Mouse (Mus musculus): ENCODE results near the gene Cdr2l. TPM values are rescaled to one million over a fixed set of nuclear protein-coding genes. Genes with fewer than 3 reads are reported as not detected.

The Cdr2l gene
- polyA plus RNA-seq (2021), result 21.3 TPM

DNA sequence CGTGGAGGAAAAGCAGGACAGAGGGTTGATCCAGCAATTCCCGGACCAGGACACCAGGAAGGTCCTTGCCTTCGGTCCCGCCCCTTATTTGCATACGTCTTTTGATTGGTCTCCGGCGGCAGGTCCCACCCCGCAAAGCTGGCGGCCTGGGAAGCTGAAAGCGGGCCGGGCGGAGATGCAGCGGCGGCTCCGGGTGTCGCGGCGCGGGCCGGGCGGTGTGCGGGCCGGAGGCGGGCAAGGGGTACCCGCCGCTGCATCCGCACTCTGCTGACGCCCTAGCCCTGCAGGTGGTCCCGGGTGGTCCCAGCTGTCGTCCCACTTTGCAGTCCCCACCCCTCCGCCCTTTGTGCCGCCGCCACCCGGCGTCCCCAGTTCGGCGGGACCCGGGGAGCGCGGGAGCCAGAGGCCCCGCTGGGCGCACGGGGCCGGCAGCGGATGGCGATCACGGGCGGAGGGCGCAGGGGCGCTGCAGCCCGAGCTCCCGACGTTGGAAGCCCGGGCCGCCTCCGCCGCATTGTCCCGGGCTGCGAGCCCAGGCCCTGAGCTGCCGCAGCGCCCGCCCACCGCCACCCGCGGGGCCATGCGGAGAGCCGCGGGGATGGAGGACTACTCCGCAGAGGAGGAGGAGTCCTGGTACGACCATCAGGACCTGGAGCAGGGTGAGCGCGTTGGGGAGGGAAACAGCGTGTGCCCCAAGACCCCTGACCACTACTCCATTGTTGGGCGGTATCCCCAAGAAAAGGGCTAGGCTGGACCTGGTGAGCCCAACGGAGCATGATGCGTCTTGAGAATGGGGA, at the start of gene Cdr2l:
TSS of gene Cdr2l (plus strand) at position 174 of the 797 bp plus-strand sequence.
- no peaks in the 10 kb centered on the region for H3K27me3 ChIP-seq
- ChIA-PET CTCF (interaction anchor here (1.0 kb wide), 1 partner anchor 12 kb away, joined by 4 read pairs; no protein-coding TSS in a partner anchor), POLR2A (interaction anchor here (1.0 to 4.2 kb wide), 2 partner anchors 31 to 40 kb away, joined by 3 to 20 read pairs; no protein-coding TSS in a partner anchor)
- TF ChIP-seq CTCF (IDR thresholded peaks at IDR 0.05), result no peak
- peak; percentile 91 for ATAC-seq
- in situ Hi-C loops (cut with MboI; ENCODE audit: low pct_unique_long_range_greater_than_20kb), result no loop called here
- no peak for DNase-seq (ENCODE audit: low read depth, low spot score)

GRCm38 (mm10) chr11:115334531-115334930, 47.2 kb upstream of the Cdr2l start, which contains the start of gene Otop3:
Otop3 (plus strand) TSS chr11:115334731.
- in situ Hi-C loops (cut with MboI; ENCODE audit: low pct_unique_long_range_greater_than_20kb), result no loop called here
- ChIA-PET POLR2A (no interaction called here), CTCF (interaction anchor here (1.9 kb wide), 1 partner anchor 25 kb away, joined by 4 read pairs; no protein-coding TSS in a partner anchor)
- no peak for ATAC-seq
- no peak for DNase-seq (ENCODE audit: low read depth, low spot score)
- TF ChIP-seq CTCF (IDR thresholded peaks at IDR 0.05), result no peak
- H3K27me3 ChIP-seq, result peaks cover 43% of the 10 kb centered on the region

- peaks cover 46% of the 10 kb centered on the region for H3K27me3 ChIP-seq
- DNase-seq (ENCODE audit: low read depth, low spot score), result no peak
- CTCF ChIA-PET, result no interaction called here
- in situ Hi-C loops (cut with MboI; ENCODE audit: low pct_unique_long_range_greater_than_20kb), result no loop called here
- no peak for ATAC-seq
- TF ChIP-seq CTCF (IDR thresholded peaks at IDR 0.05), result no peak
- POLR2A ChIA-PET, result no interaction called here
These were observed 46.5 kb upstream of the Cdr2l start for GRCm38 (mm10) chr11:115335223-115335622.

DNA sequence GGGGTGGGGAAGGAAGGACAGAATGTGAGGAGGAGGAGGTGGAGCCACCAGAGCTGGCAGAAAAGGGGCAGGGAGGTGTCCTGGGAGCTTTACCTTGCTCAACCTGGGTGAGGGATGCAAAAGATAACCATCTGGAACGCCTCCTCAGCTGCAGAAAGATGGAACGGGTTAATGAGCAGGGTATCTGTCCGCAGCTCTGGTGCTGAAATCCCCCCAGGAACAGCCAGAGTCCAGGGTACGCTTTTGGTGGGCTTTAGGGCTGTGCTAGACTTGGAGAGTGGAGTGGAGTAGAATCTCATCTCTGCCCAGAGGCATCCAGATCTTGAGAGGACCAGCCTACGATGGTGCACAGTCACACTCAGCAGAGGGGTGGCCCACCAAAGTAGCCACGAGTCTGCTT, 45.6 kb upstream of the Cdr2l start:
- POLR2A ChIA-PET, result no interaction called here
- H3K27me3 ChIP-seq, result peaks cover 46% of the 10 kb centered on the region
- TF ChIP-seq CTCF (IDR thresholded peaks at IDR 0.05), result no peak
- CTCF ChIA-PET, result no interaction called here
- DNase-seq (ENCODE audit: low read depth, low spot score) (no peak), ATAC-seq (no peak)
- in situ Hi-C loops (cut with MboI; ENCODE audit: low pct_unique_long_range_greater_than_20kb), result no loop called here

DNA sequence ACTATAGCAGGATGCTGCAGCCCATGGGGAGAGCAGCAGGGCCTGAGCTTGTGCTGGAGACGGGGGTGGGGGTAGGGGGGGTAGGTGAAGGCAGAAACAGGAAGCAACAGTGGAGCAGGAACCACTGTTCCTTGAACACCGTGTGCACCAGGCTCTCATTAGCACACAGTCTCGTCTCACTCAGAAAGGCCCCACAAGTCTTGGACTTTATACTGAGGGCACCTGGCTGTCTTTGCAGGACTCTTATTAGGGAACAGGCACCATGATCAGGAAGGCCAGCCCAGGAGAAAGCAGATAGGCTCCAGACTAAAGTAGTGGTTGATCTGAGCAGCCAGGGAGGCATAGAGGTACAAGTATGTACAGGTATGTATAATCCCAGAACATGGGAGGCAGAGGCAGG, 44.4 kb upstream of the Cdr2l start:
- ChIA-PET POLR2A (no interaction called here), CTCF (no interaction called here)
- no peak for TF ChIP-seq CTCF (IDR thresholded peaks at IDR 0.05)
- no peak for DNase-seq (ENCODE audit: low read depth, low spot score)
- ATAC-seq, result no peak
- H3K27me3 ChIP-seq, result peaks cover 42% of the 10 kb centered on the region
- in situ Hi-C loops (cut with MboI; ENCODE audit: low pct_unique_long_range_greater_than_20kb), result no loop called here

DNA sequence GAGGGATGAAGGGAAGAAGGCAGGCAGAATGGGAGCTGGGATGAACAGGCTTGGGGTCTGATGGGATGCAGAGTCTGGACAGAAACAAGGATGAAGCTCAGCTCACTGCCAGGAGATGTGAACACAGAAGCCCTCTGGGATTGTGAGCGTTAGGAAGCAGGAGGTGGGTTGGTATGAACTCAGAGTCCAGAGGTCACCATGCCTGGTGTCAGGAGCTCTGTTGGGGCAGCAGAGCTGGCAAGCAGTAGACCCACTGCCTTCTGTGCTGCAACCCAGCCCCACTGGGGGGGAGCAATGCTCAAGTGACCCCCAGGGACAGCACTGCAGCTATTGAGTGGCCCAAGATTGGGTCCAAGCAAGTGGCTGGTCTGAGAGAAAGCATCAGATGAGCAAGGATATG, 43.9 kb upstream of the Cdr2l start:
- CTCF ChIA-PET, result no interaction called here

DNA sequence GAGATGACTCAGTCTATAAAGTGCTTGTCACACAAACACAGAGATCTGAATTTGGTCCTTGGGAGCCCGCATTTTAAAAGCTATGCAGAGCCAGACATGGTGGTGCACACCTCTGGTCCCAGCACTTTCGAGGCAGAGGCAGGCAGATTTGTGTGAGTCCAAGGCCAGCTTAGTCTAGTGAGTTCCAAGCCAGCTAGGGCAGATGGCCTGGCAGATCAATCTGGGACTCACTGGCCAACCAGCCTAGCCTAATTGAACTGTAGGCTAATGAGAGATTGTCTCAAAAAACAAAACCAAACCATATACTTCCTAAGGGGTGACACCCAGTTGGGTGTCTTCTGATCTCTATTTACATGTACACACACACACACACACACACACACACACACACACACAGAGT, 40.5 kb upstream of the Cdr2l start:
- ChIA-PET POLR2A (interaction anchor here (0.8 kb wide), 1 partner anchor 51 kb away, joined by 4 read pairs; no protein-coding TSS in a partner anchor), CTCF (no interaction called here)
- ATAC-seq (no peak), DNase-seq (ENCODE audit: low read depth, low spot score) (no peak)
- H3K27me3 ChIP-seq, result peaks cover 19% of the 10 kb centered on the region
- TF ChIP-seq CTCF (IDR thresholded peaks at IDR 0.05), result no peak
- in situ Hi-C loops (cut with MboI; ENCODE audit: low pct_unique_long_range_greater_than_20kb), result no loop called here

More for the DNA sequence above, 43.9 kb upstream of the Cdr2l start:
- peaks cover 40% of the 10 kb centered on the region for H3K27me3 ChIP-seq
- POLR2A ChIA-PET, result no interaction called here
- DNase-seq (ENCODE audit: low read depth, low spot score), result no peak
- ATAC-seq, result no peak
- in situ Hi-C loops (cut with MboI; ENCODE audit: low pct_unique_long_range_greater_than_20kb), result no loop called here
- TF ChIP-seq CTCF (IDR thresholded peaks at IDR 0.05), result no peak

DNA sequence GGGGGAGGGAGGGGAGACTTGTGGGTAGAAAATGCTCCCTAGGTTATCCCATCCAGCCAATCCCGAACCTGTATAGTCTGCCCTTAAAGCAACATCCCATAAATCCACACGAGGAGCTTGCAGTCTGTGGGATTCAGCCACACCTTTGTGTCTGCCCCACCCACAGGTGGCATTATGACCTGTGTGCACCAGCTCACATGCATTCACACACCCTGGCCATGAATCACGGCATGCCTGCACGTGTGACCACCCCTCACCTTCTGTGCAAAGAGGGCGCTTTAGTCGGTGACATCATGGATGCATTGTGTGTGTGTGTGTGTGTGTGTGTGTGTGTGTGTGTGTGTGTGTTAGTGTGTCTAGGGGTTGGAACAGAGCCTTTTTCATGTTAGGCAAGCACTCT, 39.9 kb upstream of the Cdr2l start:
- ChIA-PET POLR2A (no interaction called here), CTCF (interaction anchor here (0.6 kb wide), 1 partner anchor 12 kb away, joined by 3 read pairs; no protein-coding TSS in a partner anchor)
- in situ Hi-C loops (cut with MboI; ENCODE audit: low pct_unique_long_range_greater_than_20kb), result no loop called here
- ATAC-seq (no peak), DNase-seq (ENCODE audit: low read depth, low spot score) (no peak)
- peaks cover 19% of the 10 kb centered on the region for H3K27me3 ChIP-seq
- TF ChIP-seq CTCF (IDR thresholded peaks at IDR 0.05), result no peak

DNA sequence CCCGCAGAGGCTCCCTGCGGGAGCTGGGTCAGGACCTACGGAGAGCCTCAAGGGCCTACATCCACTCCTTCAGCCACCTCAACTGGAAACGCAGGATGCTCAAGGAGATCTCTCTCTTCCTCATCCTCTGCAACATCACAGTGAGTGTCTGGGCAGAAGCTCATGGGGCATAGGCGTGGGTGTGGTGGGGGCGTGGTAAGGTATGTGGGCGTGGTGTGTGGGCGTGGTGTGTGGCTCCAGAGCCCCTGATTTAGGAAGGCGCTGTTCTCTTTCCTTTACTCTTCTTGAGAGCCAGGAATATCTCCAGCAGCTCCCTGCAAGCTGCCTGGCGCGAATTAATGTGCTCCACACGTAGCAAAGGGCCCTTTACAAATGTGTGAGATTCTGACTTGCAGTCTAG, 36.7 kb upstream of the Cdr2l start:
- in situ Hi-C loops (cut with MboI; ENCODE audit: low pct_unique_long_range_greater_than_20kb), result no loop called here
- peaks cover 8% of the 10 kb centered on the region for H3K27me3 ChIP-seq
- ChIA-PET CTCF (interaction anchor here (1.4 kb wide), 1 partner anchor 10 kb away, joined by 8 read pairs; no protein-coding TSS in a partner anchor), POLR2A (no interaction called here)
- no peak for TF ChIP-seq CTCF (IDR thresholded peaks at IDR 0.05)
- no peak for ATAC-seq
- no peak for DNase-seq (ENCODE audit: low read depth, low spot score)

- ChIA-PET CTCF (interaction anchor here (1.4 kb wide), 1 partner anchor 9 kb away, joined by 8 read pairs; no protein-coding TSS in a partner anchor), POLR2A (no interaction called here)
- DNase-seq (ENCODE audit: low read depth, low spot score) (no peak), ATAC-seq (no peak)
- no peak for TF ChIP-seq CTCF (IDR thresholded peaks at IDR 0.05)
- peaks cover 8% of the 10 kb centered on the region for H3K27me3 ChIP-seq
- in situ Hi-C loops (cut with MboI; ENCODE audit: low pct_unique_long_range_greater_than_20kb), result no loop called here
These were observed 36.2 kb upstream of the Cdr2l start for GRCm38 (mm10) chr11:115345515-115345914.

- DNase-seq (ENCODE audit: low read depth, low spot score) (no peak), ATAC-seq (no peak)
- CTCF ChIA-PET, result no interaction called here
- POLR2A ChIA-PET, result no interaction called here
- TF ChIP-seq CTCF (IDR thresholded peaks at IDR 0.05), result no peak
- peaks cover 8% of the 10 kb centered on the region for H3K27me3 ChIP-seq
- in situ Hi-C loops (cut with MboI; ENCODE audit: low pct_unique_long_range_greater_than_20kb), result no loop called here
These were observed 33.0 kb upstream of the Cdr2l start for GRCm38 (mm10) chr11:115348681-115349248.
